Mouse (Mus musculus) adipocyte (in vitro differentiated cells): ENCODE measurements around the gene Npdc1.

ENCODE experiments used
- DNase-seq: peaks from one replicate; pipeline ENCODE4 v3.0.0-alpha.2; 2016; ENCODE audit warnings: low spot score

Npdc1 gene

GRCm38 (mm10) chr2:25430395-25431233, 31.5 kb downstream of the Npdc1 start:
- DNase-seq, result no peak

- DNase-seq, result no peak
Measured at GRCm38 (mm10) chr2:25431308-25431855, 32.2 kb downstream of the Npdc1 start.

DNA sequence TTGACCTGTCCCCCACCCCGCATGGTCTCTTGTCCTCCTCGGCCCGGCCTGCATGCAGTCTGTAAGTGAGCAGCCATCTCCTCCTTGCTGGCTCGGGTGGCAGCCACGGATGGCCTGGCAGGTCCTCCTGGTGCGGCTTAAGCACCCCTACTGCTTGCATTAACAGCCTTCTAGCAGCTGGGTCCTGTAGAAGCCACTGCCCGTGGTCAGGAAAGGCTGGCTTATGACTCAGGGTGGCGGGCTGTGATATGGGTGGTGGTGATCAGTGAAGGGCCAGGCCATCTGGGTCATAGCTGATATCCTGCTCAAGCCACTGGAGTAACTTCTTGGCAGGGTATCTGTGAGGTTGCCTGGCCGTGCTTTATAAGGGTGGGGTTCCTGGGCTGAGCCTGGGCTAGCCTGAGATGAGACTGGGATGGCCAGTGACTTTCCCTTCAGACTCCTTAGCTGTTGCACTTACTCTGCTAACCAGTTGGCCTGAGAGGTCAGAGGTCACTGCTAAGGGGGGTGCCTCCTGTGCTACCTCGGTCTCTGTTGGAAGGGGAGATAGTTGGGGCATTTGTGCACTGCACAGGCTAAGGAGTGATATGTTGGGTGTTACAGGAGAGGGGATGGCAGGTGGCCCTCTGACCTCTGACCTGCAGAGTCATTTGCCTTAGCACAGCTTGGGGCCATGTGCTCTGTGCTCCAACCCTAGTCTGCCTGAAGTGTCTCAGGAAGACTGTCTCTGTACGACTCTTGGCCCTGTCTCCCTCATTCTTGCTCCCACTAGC, 33.4 kb downstream of the Npdc1 start:
- no peak for DNase-seq

- no peak for DNase-seq
Measured at GRCm38 (mm10) chr2:25433101-25433500, 34.0 kb downstream of the Npdc1 start.

DNA sequence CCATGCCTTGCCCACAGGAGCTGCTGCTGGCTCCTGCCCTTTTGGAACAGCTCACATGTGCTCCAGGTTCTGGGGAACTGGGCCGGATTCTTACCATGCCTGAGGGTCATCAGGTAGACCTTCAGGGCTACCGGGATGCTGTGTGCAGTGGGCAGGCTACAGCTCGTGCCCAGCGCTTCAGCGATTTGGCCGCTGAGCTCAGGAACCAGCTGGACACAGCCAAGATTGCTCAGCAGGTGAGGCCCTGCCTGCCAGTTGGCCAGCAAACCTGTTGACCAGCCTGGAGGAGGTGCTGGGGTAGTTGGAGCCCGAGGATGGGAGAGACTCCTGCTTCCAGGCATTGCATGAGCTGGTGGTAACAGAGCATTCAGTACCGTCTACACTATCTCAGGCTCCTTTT, 35.1 kb downstream of the Npdc1 start:
- no peak for DNase-seq

GRCm38 (mm10) chr2:25436286-25436820, 37.2 kb downstream of the Npdc1 start:
- no peak for DNase-seq

DNA sequence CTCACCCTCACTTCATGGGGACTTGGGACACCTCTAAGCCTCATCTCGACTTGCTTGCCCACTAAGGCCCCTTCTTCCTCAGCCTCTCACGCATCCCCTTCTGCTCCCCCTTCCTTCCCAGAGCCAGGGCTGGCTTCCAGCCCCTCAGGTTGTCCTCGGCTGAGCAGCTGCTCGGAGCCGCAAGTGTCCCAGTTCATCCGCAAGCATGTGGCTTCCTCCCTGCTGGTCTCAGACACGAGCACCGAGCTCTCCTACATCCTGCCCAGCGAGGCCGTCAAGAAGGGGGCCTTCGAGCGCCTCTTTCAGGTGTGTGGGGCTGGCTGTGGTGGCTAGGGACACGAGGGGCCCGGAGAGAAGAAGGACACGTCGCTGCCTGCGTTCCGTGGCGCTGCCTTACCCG, 41.9 kb downstream of the Npdc1 start:
- DNase-seq, result no peak

- no peak for DNase-seq
Measured at GRCm38 (mm10) chr2:25442682-25443081, 43.5 kb downstream of the Npdc1 start.

- DNase-seq, result no peak
Measured at GRCm38 (mm10) chr2:25450853-25451647, 51.9 kb downstream of the Npdc1 start.

- no peak for DNase-seq
Measured at GRCm38 (mm10) chr2:25452951-25453350, 53.8 kb downstream of the Npdc1 start.

DNA sequence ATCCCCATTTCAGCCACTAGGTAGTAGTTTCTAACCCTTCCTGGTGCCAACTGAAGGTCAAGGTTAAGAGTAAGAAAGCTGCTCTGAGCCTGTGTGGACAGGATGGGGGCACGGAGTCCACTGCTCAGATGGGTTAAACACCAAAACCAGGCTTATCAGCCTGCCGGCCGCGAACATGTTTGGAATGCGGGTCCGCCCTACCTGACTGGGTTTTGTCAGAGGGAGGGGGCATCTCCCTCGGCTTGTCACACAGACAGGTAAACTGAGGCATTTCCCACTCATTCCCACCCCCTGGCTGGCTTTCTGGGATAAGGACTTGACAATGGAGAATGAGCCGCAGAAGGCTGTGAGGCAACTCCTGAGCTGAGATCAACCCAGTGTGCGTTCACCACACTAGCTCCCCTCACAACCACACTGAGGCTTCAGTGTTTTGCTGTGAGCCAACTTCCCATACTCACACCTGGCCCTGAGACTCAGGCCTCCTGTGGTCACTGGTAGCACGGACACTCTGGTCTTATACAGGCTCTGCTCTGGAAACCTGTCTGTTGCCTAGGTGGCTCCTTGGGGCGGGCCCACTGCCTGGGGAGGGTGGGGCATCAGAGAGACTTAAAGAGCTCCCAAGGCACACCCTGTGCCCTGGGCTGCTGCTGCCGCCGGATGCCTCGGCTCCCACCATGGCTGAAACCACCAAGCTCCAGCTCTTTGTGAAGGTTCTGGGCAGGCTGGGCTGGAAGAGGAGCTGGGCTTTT, 57.2 kb downstream of the Npdc1 start, which contains the start of gene Clic3:
Gene Clic3 (plus strand): TSS at position 634 of the 749 bp plus-strand sequence.
- DNase-seq, result no peak

GRCm38 (mm10) chr2:25457022-25457896, 58.1 kb downstream of the Npdc1 start:
- DNase-seq, result no peak

DNA sequence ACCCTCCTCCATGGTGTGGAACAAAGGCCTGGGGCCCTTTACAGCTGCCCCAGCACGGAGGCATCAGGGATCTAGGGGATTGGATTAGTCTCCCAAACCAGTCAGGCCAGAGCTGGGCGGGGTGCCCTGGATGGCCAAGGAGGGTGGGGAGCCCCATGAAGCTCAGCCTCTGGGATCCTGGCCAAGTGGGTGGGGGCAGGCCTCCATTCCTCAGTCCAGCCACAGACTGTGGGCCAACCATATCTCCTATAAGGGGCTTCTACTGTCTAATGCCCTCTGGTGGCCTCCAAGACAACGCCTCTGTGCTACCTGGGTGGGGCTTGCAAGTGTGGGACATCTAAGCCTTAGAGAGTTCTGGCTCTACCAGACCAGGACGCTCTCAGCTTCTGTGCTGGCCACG, 59.8 kb downstream of the Npdc1 start:
- DNase-seq, result peak; percentile 38
